Mouse (Mus musculus) stomach, embryonic 14.5 days (tissue): ENCODE results near the gene Fam50a. TPM values are rescaled to one million over a fixed set of nuclear protein-coding genes. Genes with fewer than 3 reads are reported as not detected.

Experiments
- ATAC-seq: fragments of 200-750 bp; cut with Nextera tagmentation; 2 replicates; pipeline ENCODE4 v1.8.0; 2017; ENCODE audit warnings: low read depth, moderate TSS enrichment; ENCODE audit not compliant: insufficient number of reproducible peaks, insufficient read depth, low FRiP score
- H3K27ac ChIP-seq: fragments of 300-500 bp; sonication (generic); 2 replicates; pipeline ENCODE4 v1.5.1; 2014; ENCODE audit warnings: mild to moderate bottlenecking, low read length, moderate library complexity, mixed read lengths
- H3K27me3 ChIP-seq: fragments of 300-500 bp; sonication (generic); 2 replicates; pipeline ENCODE4 v1.6.1; 2014; ENCODE audit warnings: low read length, control low read depth, mixed read lengths; ENCODE audit not compliant: control insufficient read depth, insufficient read depth
- H3K36me3 ChIP-seq: fragments of 300-500 bp; sonication (generic); 2 replicates; pipeline ENCODE4 v1.6.1; 2014; ENCODE audit warnings: mild to moderate bottlenecking, control low read depth, low read length, moderate library complexity, mixed read lengths; ENCODE audit not compliant: control insufficient read depth, insufficient read depth
- H3K4me1 ChIP-seq: fragments of 300-500 bp; sonication (generic); 2 replicates; pipeline ENCODE4 v1.6.1; 2014; ENCODE audit warnings: low read length, control low read depth, mixed read lengths; ENCODE audit not compliant: control insufficient read depth, insufficient read depth
- H3K4me2 ChIP-seq: fragments of 300-500 bp; sonication (generic); replicated peaks from 2 replicates; pipeline ENCODE4 v1.6.1; 2014; ENCODE audit warnings: low read depth, low read length, control low read depth
- H3K4me3 ChIP-seq: fragments of 300-500 bp; sonication (generic); 2 replicates; pipeline ENCODE4 v1.5.1; 2014; ENCODE audit warnings: low read depth, low read length, control low read depth
- H3K9ac ChIP-seq: fragments of 300-500 bp; sonication (generic); replicated peaks from 2 replicates; pipeline ENCODE4 v1.6.1; 2014; ENCODE audit warnings: low read depth, mild to moderate bottlenecking, control low read depth, low read length, moderate library complexity, mixed read lengths
- H3K9me3 ChIP-seq: fragments of 300-500 bp; sonication (generic); 2 replicates; pipeline ENCODE4 v1.6.1; 2016; ENCODE audit warnings: low read depth, low read length, control low read depth; ENCODE audit not compliant: control insufficient read depth
- WGBS: fragments of 180-500 bp; shearing (Covaris S2); extraction: QIAGEN DNeasy Blood & Tissue Kit; methylation state at CpG from one replicate; pipeline ENCODE4 v1.1.7; 2014; 5-methylcytosine and 5-hydroxymethylcytosine counted together
- polyA plus RNA-seq: library from polyadenylated mRNA; unstranded; fragments of >200 nt; fragmentation: Nextera tagmentation; extraction: Ambion mirVana; gene quantifications from 2 replicates; pipeline ENCODE4 v1.2.1, GENCODE M21; 2014

Fam50a gene
- polyA plus RNA-seq, 1 experiment from 2014 or later = 56.6 TPM

DNA sequence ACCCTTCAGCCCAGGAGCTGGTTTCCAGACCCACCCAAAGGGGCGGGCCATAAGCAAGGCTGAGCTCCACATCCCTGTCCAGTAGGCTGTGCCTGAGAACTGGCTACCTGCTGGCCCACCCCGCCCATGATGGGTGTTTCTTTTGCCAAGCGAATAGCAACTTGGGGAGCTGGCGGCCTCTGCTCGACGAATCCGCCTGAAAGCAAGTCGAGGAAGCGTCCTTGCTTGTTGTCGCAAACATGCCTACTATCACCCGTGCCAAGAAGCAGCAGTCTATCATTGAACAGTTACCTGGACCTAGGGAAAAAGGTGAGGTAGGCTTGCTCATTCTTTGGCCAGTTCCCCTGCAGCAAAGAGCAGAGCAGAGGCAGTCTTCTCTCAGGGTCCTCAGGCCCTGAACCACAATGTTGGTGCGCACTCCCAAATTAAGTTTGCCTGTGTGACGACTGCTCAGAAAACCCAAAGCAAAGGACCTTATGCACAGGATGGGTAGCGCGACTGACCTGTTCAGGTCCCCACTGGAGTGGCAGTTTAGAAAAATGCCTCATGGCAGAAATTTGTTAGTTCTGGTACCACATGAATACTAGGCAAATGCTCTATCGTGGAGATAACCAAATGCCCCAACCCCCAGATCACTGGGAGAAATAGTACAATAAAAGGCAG is 31.0 kb upstream of the Fam50a start, which contains the start of the genes Taz and Dnase1l1:
Gene Taz, plus strand, starts transcription at position 181 of the 663 bp plus-strand sequence.
Gene Dnase1l1, minus strand, starts transcription at position 606 of the 663 bp plus-strand sequence.
- H3K27ac ChIP-seq = peak within 1 kb of the TSS; percentile 89
- peak within 1 kb of the TSS; percentile 66 for H3K4me2 ChIP-seq
- H3K9ac ChIP-seq = peak within 1 kb of the TSS; percentile 58
- H3K27me3 ChIP-seq = no peaks in the 10 kb centered on the region
- WGBS = 14% methylated on average over 16 of the region's 16 CpGs
- peak; percentile 96 for ATAC-seq
- peak within 1 kb of the TSS; percentile 50 for H3K4me3 ChIP-seq
- no peaks in the 10 kb centered on the region for H3K9me3 ChIP-seq
- peaks cover 5% of the 10 kb centered on the region; the same call in 1 of the 2 replicates for H3K36me3 ChIP-seq
- peaks cover 2% of the 10 kb centered on the region; the same call in 1 of the 2 replicates for H3K4me1 ChIP-seq

DNA sequence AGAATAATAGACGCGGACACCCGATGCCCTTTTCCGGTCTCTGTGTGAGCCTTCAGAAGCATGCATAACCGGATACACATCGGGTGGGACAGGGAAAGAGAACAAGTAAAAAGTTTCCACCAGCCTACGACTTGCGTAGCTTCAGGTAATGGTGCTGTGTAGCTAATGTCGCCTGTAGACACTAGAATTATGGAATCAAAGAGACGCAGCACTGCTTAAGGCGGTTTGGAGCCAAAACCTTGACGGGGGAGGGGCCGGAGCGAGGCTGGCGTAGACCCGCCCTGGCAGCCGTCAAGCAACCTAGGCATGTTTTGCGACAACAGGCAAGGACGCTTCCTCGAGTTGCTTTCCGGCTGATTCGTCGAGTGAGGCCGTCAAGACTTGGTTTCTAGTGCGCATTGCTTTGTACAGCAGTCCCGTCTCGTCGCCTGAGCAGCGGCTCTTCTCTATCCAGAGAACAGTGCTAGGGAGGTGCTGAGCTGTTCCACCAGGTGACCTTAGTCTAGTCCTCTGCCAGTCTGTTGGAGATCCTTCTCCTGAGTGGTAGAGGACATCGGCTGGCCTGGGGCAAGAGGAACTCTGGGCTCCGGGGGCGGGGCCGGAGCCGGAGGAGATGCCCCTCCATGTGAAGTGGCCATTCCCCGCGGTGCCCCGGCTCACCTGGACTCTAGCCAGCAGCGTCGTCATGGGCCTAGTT is 30.3 kb upstream of the Fam50a start:
- Histone ChIP-seq H3K4me1 (peaks cover 2% of the 10 kb centered on the region; the same call in 1 of the 2 replicates), H3K9ac (peak overlapping the region; percentile 58), H3K4me2 (peak overlapping the region; percentile 66), H3K4me3 (peak overlapping the region; percentile 50), H3K27me3 (no peaks in the 10 kb centered on the region), H3K27ac (peak overlapping the region; percentile 89), H3K9me3 (no peaks in the 10 kb centered on the region), H3K36me3 (peaks cover 5% of the 10 kb centered on the region; the same call in 1 of the 2 replicates)
- 24% methylated on average over 39 of the region's 39 CpGs for WGBS
- ATAC-seq = peak; percentile 76; the same call in 1 of the 2 replicates

DNA sequence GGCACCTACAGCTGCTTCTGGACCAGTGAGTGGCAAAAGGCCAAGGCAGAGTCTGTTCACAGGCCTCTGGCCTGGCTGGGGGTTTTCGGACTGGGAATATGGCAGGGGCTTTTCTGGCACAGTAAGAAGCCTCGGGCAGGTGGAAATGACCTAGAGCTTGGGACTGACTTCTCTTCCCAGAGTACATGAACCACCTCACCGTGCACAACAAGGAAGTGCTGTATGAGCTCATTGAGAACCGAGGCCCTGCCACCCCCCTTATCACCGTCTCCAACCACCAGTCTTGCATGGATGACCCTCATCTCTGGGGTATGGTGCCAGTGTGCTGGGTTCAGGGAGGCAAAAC is 29.8 kb upstream of the Fam50a start:
- no peak for ATAC-seq
- peak overlapping the region; percentile 50 for H3K4me2 ChIP-seq
- peaks cover 2% of the 10 kb centered on the region; the same call in 1 of the 2 replicates for H3K4me1 ChIP-seq
- 49% methylated on average over 5 of the region's 5 CpGs for WGBS
- H3K27ac ChIP-seq = peak overlapping the region; percentile 63; the same call in 1 of the 2 replicates
- H3K4me3 ChIP-seq = peak overlapping the region; percentile 50
- H3K9me3 ChIP-seq = no peaks in the 10 kb centered on the region
- peak overlapping the region; percentile 58 for H3K9ac ChIP-seq
- no peaks in the 10 kb centered on the region for H3K27me3 ChIP-seq
- H3K36me3 ChIP-seq = peaks cover 5% of the 10 kb centered on the region; the same call in 1 of the 2 replicates

DNA sequence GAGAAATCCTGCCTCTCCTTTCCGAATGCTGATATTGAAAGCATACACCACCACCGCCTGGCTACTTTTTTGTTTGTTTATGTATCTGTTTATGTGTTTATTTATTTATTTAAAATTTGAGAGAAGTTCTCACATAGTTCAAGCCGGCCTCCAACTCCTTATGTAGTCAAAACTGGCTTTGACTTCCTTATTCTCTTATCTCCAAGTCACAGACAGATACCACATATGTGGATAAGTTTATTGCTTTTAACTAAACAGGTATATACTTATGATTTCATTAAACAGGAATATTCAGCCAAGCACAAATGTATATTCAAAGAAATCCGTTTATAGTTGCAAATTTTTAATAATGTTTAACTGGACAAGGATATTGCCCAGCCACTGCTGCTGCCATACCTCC is 19.4 kb upstream of the Fam50a start:
- H3K36me3 ChIP-seq = no peaks in the 10 kb centered on the region
- no peak overlapping the region for H3K4me2 ChIP-seq
- H3K9me3 ChIP-seq = no peaks in the 10 kb centered on the region
- no peak overlapping the region for H3K27ac ChIP-seq
- no peak for ATAC-seq
- H3K4me3 ChIP-seq = no peak overlapping the region
- WGBS = 68% methylated on average over 4 of the region's 4 CpGs
- no peaks in the 10 kb centered on the region for H3K27me3 ChIP-seq
- no peaks in the 10 kb centered on the region for H3K4me1 ChIP-seq
- no peak overlapping the region for H3K9ac ChIP-seq

DNA sequence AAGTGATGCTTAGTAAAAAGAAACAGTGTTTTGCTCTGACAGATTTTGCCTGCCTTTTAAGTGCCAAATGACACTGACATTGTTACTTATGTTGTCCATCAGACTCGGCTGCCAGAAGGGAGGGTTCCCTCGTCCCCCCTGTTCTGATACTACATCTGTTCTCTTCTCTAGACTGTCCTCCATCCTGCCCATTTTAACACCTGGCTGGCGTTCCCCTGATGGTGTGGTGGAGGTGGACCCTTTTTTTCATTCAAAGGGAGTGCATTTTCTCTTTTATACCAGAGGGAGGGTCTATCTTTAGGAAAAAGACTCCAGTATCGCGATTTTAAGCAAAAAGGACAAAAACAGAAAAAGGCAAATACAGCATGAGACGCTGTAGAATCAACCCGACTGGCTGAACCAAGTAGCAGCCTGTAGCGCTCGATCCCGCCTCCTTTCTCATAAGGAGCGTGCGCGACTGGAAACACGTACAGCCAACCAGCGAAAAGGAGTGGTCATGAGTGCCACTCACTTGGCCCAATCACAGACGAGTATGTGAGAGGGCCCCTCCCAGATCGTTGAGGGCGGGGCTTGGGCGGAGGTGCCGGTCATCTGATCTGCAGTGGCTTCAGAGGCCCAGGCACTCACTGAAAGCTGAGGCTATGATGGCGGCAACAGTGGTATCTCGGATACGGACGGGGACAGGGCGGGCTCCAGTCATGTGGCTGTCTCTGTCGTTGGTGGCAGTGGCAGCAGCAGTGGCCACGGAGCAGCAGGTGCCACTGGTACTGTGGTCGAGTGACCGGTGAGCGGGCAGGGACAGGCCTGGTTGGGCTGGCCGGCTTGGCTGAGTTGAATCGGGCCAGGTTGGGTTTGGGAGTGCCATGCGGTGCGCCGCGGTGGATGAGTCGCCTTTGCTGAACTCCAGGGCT is 16.0 kb upstream of the Fam50a start, which contains the start of gene Atp6ap1:
Gene Atp6ap1, plus strand, starts transcription at position 560 of the 911 bp plus-strand sequence.
- Histone ChIP-seq H3K4me2 (peak within 1 kb of the TSS; percentile 58), H3K27me3 (no peaks in the 10 kb centered on the region), H3K9me3 (no peaks in the 10 kb centered on the region), H3K4me1 (no peaks in the 10 kb centered on the region), H3K9ac (peak within 1 kb of the TSS; percentile 58), H3K36me3 (peaks cover 2% of the 10 kb centered on the region; the same call in 1 of the 2 replicates), H3K4me3 (peak within 1 kb of the TSS; percentile 54), H3K27ac (no peak within 1 kb of the TSS)
- peak; percentile 99 for ATAC-seq
- 23% methylated on average over 37 of the region's 37 CpGs for WGBS

DNA sequence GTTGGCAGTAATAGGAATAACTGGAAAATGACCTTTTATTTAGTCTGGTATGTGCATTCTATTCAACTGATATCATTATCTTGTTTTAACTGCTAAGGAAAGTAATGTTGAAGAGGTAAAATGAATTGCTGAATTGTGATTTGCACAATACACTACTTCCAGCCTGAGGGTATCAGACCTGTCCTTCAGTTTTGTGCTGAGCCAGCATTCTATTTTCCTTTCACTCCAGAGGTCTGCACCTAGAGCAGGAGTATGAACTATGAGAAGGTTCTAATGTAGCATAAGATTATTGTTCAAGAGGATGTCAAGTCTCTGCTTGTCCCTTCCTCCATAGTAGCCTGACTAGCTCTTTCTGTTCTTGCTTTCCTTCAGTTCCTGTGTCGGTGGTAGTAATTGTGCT is 14.5 kb upstream of the Fam50a start:
- no peak for ATAC-seq
- H3K4me1 ChIP-seq = no peaks in the 10 kb centered on the region
- no peak overlapping the region for H3K9ac ChIP-seq
- H3K27me3 ChIP-seq = no peaks in the 10 kb centered on the region
- no peak overlapping the region for H3K27ac ChIP-seq
- no peaks in the 10 kb centered on the region for H3K9me3 ChIP-seq
- WGBS = 72% methylated on average over 1 of the region's 1 CpGs
- H3K4me2 ChIP-seq = no peak overlapping the region
- H3K4me3 ChIP-seq = no peak overlapping the region
- peaks cover 4% of the 10 kb centered on the region; the same call in 1 of the 2 replicates for H3K36me3 ChIP-seq

DNA sequence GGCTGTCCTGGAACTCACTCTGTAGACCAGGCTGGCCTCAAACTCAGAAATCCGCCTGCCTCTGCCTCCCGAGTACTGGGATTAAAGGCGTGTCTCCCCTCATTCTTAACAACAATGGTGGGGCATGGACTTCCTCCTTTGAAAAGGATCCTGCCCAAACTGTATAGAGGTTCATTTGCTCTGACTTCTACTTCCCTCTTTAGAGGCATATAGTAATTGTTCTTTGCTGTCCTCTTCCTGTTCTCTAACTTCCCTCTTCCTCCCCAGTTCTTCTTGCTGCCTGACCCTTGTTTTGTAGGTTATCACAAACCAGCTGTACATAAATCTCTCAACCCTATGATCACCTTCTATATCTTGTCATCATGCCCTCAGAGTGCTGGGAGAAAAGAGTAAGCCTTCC is 13.1 kb upstream of the Fam50a start:
- Histone ChIP-seq H3K27me3 (no peaks in the 10 kb centered on the region), H3K9me3 (no peaks in the 10 kb centered on the region), H3K4me2 (no peak overlapping the region), H3K4me1 (no peaks in the 10 kb centered on the region), H3K4me3 (no peak overlapping the region), H3K9ac (no peak overlapping the region), H3K27ac (no peak overlapping the region), H3K36me3 (peaks cover 7% of the 10 kb centered on the region; the same call in 1 of the 2 replicates)
- ATAC-seq = no peak
- WGBS = 70% methylated on average over 3 of the region's 3 CpGs
